Mouse (Mus musculus) CD8-positive naive resting alpha-beta T cell, adult 2 months (primary cell): ENCODE measurements at regions not wholly inside any gene's neighbourhood (a gene's known extent, or its start where the extent isn't known, plus 50 kb on each side); places are given as distances from the start of the nearest gene placed in this dataset.

Source experiments
- DNase-seq, 2 experiments: peaks; one replicate each; pipeline ENCODE4 v3.0.0; 2022; ENCODE audit warnings: low read depth in 2 of 2, low spot score in 2 of 2

DNA sequence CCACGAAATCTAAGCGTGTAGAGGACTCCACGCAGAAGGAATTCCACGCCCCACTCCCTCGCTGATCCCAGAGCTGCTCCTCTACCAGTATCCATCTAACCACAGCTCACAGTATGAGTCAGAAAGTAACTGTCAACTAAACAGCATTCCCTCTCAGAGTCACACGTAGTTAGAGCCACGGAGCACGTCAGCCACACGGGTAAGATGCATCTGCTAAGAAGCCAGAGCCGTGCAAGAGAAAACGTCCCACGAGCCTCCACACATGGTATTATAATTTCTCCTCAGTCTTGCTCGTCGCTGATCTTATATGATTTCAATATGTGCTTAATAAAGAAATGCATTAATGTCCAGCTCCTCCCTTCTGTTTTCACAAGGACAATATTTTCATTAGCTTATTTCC, 176.1 kb upstream of the Klf7 start:
- no peak for DNase-seq

DNA sequence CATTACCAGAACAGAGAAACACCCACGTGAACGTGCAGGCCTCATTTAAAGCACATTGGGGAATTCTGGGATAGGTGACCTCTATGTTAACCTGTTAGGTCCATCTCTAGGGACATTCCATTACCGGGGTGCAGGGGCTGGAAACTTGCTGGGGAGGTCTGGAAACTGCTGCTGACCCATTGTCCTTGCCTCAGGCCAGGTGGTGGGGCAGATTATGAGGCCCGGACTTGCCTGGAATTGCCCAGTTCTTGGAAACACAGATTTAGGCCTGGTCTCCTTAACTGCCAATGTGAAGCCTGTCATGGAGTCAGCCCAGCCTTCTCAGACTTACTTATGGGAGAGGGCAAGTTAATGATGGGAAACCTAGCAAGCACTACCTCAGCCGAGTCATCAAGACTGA, 175.3 kb upstream of the Klf7 start:
- DNase-seq, result no peak

DNA sequence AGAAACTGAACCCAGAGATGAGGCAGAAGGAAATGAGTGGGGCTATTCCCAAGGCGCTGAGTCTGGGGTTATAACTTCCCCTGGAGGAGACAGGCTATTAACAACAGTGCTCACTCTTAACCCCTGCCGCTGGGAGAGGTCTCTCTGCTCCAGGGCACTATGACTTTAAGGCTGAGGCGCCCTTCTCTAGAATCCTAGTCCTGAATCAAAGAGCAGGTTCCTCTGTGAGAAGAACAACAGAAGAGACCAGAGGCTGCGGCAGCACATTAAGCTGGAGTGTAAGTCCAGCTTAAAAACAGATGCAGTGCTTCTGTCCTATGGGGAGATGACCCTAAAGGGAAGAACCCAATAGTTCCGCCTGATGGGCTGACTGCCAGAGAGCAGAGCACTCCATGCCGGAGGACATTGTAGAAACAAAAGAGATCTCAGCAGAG, 173.4 kb upstream of the Klf7 start:
- no peak for DNase-seq

DNA sequence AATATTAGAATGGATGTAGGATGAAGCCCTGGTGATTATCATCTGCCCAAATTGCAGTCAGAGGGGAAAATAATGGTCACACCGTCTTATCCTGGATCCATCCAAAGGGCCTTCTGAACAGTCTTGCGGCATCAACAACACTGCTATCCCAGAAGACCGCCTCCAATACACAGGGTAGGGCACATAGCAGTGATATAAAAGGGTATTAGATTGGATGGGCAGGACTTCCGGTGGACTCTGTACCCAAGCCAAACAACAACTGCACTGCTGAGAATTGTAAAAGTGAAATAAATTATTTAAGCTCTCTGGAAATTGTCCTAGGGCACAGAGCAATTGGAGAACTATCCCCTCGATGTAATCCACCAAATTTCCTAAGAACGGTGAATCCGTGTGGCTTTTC, 173.0 kb upstream of the Klf7 start:
- no peak for DNase-seq

DNA sequence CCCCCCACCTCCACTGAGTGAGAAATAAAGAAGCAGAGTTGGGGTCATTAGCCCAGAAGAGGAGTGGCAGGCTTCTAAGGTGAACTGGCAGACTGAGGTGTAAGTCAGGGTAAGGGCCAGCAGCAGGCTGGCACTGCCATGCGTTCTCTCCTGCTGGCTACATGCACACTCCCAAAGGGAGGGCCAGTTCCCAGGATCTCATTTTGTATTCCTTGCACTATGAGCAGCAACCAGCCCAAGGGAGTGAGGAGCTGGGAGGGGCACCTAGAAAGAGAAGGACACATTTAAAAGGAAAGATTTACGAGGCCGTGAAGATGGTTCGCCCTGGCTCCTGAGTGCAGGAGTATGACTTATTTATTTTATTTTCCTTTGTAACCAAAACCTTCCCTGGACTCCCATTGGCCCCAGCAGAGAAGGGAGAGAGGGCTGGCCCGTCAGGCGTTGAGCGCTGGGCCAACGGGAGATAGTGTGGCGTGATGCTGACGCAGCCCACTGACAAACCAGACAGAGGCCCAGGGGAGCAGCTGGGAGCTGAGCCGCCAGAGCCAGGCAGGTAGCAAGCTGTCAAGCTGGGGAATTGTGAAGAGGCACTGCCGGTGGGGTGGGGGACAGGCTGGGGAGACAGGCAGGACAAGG, 166.8 kb upstream of the Klf7 start:
- no peak for DNase-seq

DNA sequence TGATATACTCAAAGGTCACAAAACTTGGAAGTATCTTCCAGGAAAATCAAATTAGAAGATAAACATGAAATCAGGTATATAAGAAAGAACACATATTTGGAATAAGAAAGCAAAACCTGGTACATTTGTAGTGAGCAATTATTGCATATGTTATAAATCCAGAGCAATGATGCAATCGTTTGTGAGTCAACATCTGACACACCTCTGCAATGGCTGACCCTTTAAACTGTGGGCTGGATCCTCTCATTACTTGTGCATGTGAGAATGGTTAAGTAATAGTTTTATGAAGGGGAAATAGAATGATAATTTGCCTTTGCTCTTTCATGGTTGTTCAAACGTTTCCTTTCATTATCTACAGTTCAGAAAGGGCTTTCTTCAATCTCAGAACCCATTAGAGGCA, 165.0 kb upstream of the Klf7 start:
- DNase-seq, result no peak

DNA sequence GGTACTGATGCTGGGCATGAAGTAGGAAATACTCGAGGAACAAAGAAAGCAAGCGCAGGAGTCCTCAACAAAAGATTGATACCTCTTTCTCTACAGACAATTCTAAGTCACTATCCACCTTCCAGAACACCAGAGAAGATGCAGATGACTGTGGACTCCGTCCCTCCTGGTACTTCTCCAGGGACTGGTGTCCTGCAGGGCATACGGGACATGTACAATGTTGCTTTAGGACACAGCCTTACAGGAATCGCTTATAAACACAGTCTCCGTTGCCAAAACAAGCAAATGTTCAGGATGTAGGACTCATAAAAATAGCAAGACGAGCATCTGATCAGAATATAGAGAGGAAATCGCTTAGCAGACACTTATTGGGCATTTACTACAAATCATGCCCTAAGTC, 162.6 kb upstream of the Klf7 start:
- no peak for DNase-seq

DNA sequence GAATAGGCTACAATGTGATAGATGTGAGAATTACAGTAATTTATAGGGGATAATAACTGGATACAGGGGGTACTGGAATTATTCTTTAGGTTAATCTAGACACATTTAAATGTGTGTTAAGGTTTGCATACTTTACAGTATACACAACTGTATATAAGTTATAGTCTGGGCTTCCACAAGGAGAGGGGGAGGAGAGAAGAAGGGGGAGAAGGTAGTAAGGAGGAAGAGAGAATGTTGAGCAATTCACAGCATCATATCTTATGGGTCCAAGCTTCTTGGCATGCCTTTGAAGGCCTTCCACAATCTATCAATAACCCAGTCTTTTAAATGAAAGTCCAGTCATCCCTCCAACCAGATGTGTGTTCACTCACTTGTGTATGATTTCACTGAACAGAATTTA, 153.8 kb upstream of the Klf7 start:
- DNase-seq, result no peak

DNA sequence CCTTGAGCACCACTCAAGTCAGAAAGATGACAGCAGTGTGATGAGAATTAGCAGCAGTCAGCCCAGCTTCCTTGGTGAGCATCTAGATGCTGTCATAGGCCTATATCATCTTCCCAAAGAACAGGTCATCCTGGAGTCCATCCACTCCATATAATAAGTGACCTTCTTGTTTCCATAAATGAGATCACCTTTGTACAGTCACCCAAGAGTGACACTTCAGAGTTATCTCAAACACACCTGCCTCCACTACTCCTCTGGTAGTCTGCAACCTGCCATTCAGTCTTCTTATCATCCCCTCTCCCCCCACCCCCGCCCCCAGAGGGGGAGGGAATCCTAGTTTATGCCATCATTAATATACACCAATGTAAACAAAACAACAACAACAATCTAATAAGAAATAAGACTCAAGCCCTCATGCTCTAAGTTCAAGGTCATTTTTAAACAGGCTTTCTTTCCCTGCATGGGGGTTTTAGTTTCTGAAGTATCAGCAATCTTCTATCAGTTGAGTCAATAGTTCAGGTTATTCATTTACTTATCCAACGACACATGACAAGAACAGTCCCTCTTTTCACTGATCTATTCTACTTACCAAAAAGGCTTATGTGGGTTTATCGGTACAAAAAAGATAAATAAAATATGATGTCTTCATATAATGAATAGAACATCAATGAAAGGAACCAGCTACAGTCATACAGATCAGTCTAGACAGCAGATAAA, 153.2 kb upstream of the Klf7 start:
- DNase-seq, result no peak

DNA sequence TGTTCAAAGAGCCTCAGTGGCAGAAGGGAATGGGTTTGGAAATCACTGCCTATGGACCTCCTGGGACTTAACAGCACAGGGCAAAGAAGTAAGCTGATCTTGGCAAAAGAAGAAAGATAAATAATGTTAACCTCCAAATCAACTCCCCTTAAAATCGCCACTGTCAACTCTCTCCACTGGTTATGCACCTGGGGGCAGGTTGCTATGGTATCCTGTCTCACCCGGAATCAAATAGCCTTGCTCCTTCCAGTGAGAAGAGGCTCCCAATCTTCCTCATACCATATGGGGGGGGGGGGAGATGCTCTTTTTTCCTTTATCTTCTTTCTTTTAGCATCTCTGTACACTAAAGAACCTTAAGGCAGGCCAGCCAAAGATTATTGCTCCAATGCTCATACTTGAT, 135.2 kb upstream of the Klf7 start:
- DNase-seq, result no peak

DNA sequence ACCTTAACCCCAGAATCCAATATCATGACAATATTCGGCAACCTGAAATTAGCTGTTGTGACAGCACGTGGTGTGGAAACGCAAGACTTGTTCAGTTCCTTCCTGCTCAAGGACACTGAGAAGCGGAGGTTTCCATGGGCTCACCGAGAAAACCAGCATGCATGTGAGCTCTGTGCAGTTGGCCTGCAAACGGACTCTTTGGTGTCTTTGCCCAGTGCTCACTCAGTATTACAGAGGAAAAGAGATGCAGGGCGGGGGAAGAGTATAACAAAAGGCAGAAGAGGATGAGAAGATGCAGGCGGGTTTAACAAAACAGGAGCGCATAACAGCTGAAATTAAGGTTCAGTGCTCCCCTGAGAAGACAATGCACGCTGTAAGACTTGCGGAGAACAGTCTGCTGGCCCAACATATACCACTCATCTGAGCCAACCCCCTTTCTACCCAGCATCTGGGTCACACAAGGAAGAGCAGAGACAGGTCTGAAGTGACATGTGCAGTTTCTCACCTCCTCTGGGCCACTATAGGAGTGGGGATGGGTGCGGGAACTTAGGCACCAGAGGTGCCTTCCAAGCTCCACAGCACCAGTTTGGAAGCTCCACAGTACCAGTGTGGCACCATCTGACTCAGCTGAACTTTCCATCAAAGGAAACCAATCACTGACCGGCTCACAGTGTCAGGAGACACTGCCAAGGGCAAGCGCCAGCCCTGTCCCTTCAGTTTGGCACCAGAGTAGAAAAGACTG, 133.6 kb upstream of the Klf7 start:
- DNase-seq, result no peak

DNA sequence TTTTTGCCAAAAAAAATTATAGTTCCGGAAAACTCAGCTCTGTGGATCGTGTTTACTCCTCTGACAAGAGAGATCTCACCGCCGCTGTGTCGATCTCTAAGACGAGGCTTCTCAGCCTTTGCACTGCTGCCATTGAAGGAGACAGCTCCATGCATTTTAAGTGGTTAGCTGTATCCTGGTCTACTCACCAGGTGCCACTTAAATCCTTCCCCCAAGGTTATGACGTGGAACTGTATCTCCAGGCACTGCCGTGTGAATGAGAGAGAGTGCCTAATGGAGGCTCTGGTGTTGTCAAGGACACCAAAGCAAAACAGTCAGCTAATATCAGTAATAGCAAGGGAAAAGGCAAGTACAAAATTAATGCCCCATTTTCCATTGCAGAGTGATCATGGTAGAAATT, 132.6 kb upstream of the Klf7 start:
- DNase-seq, result no peak

DNA sequence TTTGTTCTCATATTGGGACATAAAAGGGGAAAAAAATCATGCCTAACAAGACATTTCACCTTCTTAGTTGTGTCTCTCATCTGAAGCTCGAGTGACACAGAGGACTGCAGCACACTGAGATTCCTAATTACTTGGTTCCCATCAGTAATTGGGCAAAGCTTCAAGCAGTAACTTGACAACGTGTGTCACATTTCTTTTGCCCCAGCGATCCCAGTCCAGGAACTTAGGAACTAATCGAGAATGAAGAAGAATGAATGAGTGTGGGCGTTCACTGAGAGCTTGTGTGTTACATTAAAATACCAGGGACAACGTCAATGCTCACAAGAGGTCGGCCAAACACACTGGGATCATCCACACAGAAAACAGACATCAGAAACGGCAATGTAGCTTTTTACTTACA, 131.9 kb upstream of the Klf7 start:
- no peak for DNase-seq

DNA sequence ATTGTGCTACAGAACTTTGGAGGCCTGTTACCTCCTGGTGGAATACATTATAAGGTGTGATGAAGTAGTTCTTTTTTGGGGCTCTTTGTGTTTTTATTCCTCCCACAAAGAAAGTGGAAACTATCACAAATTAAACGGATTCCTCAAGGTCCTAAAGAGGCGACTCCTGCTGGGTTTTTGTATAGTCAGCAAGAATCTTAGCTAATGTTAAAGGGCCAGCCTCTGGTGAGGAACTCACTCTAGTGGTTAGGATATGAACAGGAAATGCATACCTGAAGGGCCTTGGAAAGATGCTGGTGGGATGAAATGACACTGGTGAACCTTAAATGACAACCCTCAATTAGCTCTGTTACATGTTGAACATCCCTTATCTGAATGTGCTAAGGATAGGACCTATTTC, 120.3 kb upstream of the Klf7 start:
- no peak for DNase-seq

DNA sequence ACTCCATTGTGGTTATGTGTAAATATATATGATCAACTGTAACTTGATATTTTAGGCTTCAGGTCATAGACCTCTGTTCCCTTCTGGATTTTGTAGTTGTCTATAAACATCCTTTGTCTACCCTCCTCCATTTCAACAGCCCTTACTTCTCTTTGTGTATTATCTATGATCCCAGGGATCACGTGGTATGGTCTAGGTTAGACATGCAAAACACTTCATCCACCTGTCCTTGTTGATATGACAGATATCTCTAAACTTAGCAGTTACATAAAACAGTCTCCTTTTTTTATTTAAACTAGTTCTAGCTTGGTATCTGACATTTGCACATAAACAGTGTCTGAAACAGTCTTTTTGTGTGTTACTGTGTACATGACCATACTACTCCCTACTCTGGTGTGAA, 107.6 kb upstream of the Klf7 start:
- DNase-seq, result no peak

DNA sequence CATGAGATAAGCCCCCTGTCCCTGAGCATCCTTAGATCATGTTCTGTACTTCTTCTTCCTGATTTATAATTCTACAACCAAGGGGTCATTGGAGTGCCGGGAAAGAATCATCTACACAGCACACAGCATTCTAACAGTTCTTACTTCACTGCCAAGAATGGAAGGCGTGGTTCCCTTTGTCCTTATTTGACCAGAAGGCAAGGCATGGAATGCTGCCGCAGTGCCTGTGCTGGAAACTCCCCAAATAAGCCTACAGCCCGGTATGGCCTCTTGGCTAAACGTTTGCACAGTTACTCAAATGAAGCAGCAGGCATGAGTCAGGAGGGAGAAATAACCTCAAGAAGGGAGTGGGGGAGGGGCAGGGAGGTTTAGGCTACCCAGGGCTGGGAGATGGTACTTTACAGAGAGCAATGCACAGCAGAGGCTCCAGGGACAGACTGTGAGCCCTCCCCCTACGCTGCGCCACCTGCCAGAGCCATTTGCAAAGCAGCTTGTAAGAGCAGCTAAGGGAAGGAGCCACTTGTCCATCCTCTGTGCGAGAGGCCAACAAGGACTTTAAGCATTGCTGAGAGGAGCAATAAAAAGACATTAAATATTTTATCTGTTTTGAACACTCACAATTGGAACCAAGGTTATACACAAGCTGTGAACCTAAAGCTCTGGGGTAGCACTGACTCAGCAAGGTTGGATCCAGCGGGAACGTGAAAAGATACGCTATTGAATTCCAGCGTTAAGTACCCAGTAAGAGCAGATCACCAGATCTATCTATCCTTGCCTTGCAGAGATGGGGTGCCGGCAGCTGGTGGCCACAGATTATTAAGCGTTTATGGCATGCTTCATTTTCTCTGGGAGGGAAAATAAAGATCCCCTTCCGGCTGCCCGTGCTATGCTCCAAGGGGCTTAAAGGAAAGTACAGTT, 104.2 kb upstream of the Klf7 start:
- DNase-seq, result no peak

DNA sequence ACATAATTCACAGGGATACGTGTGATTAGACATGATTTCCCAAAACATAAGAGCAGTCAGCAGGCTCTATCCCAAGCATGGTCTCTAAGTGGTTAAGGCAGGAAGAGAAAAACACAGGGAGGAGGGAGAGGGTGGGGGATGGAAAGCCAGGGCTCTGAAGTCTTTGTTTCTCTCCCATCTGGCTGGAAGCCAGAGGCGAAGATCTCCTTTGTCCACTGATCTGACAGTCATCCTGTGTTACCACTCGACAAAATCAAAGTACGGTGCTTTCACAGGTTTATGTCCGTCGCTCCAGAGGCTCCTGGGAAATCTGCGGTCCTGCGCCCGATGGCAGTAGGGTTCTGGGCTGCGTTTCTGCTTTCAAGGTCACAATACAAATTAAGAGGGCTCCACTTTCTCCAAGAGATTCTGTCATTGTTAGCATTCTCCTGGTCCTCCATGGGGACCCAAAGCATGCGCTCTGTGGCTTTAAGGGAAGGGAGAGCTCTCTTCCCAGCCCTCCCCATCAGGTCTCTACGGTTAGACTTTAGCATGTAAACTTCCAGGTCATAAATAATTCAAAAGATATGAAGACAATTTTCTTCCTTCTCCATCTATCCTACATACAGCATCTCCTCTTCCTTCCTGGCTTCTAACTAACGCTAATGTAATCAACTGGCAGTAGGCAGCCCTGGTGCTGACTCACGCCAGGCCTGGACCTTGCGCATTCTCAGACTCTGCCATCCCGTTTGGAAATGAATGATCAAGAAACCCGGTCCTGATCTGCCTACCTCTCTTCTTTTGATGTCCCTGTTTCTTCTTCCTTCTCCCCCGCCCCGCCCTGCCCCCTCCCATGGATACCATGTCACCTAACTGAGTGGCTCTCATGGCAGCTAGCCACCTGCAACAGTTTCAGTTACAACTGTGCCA, 102.0 kb upstream of the Klf7 start:
- DNase-seq, result no peak

DNA sequence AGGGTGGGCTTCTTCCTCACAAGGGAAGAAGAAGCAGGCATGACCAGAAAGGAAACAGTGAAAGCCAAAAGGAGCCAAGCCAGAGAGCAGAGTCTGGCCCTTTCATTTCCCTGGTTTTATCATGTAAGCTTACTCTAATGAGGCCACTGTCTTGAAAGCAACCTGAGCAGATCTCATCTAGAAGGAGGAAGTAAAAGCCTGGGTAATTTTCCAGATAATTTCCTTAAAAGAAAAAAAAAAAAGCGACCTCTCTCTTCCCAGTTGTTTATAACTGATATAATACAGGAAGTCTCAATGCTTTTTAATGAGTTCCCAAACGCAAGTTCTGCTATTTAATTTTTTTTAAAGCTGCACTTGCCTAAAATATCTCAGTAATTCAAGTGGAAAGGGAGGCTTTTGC, 100.4 kb upstream of the Klf7 start:
- DNase-seq, result no peak

DNA sequence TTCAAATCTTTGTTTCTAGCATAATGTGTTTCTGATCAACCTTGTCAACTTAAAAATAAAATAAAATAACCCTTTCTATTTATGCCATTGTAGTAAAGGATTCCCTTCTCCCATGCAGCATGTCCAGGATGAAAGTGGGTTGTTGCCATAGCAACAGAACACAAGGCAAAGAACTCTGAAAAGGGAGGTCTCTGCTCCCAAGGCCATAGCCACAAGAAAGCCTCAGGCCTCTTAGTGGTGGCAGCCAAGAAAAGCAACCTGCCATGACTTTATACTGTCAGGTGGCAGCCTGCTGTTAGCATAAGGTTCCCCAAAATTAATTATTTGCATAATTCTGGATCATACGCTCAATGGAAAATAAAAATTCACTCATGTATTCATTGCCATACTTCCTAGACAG, 98.4 kb upstream of the Klf7 start:
- DNase-seq, result no peak

DNA sequence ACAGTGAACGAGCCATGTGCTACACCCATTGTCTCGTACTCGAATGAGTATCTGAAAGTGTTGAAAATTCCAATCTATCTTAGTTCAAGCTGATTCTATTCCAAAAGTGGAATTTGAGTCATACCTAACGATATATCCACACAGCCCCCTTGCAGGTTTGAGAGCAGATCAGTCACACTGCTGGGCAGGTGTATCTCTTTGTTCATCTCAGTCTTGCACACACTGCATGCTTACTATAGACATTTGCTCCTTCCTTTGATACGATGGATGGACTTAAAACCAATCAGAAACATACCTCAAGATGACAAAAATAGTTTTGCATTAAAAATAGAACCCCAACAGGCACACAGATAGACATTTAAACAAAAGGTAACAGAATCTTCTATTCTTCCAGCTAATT, 98.0 kb upstream of the Klf7 start:
- DNase-seq, result no peak
